Mouse (Mus musculus) ovary, adult 10 weeks (tissue): ENCODE measurements around the gene Ssbp3. TPM values are rescaled to one million over a fixed set of nuclear protein-coding genes. Genes with fewer than 3 reads are reported as not detected.

ENCODE experiments used
- polyA plus RNA-seq: library from polyadenylated mRNA; stranded (reverse); fragments of 350-450 nt; fragmentation: Illumina TruSeq; extraction: RNeasy Lipid Tissue Mini Kit (QIAGEN cat#74804); gene quantifications from one replicate; pipeline ENCODE4 v1.2.3, GENCODE M21; 2014

The Ssbp3 gene
- polyA plus RNA-seq, result 119 TPM

DNA sequence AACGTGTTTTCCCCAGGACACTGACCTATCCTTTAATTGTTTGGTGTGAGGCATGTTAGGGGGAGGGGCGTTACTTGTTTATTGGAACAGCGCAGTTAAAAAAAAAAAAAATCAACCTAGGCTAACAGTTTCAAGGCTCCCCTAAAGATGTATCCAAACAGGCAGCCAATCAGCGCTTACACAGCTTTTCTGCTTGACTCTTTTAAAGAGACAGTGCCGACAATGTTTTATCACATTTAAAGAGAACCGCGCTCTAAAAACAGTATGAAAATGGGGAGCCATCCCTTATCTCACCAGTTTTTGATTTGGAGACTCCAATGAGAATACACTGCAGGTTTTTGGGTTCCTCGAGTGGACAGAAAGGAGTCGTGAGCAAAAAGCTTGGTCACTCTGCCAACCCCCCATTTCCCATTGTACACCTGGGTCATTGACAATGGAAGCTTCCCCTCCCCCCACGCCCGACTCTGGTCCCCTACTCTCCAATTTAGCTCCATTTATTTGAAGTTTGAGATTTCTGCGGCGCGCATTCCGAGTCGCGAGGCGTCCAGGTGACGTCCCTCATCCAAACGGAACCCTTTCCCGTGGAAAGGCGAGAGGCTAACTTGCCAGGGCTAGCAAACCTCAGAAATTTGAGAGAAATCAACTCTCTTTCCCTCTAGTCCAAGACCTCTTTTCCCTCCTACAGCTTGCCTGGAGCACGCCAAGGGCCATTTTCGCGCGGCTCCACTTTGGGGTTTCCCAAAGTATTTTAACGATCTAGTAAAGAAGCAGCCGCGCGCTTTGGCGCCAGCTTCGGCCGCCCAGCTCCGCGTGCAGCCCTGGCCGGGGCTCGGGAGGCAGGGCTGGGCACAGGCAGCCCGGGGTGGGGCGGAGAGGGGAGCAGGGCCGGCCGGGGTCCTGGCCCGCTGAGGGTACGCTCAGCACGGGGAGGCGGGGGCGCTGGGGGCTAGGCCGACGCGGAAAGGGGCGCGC, at the start of gene Ssbp3:
Gene Ssbp3 (plus strand): TSS at position 501 of the 972 bp plus-strand sequence.

GRCm38 (mm10) chr4:107066252-107067124, 156.0 kb downstream of the Ssbp3 start, which contains the start of the genes Mrpl37 and Cyb5rl:
Mrpl37 (minus strand) TSS chr4:107066868.
Cyb5rl (plus strand) TSS chr4:107066988.

GRCm38 (mm10) chr4:107096841-107097373, 186.4 kb downstream of the Ssbp3 start, which contains the start of gene Cdcp2:
Cdcp2 (plus strand) TSS chr4:107096891.

Other genes starting within 250 kb of the Ssbp3 start
- gene Ttc4, start 231.8 kb upstream of the Ssbp3 start, polyA plus RNA-seq, result 29.4 TPM
- not detected for gene Mroh7, start 179.8 kb upstream of the Ssbp3 start, polyA plus RNA-seq
- not detected for gene Fam151a, start 176.8 kb upstream of the Ssbp3 start, polyA plus RNA-seq
- 1.7 TPM for gene Acot11, start 105.7 kb upstream of the Ssbp3 start, polyA plus RNA-seq
- 21.8 TPM for gene Mrpl37, start 156.2 kb downstream of the Ssbp3 start, polyA plus RNA-seq
- 1.5 TPM for gene Cyb5rl, start 156.3 kb downstream of the Ssbp3 start, polyA plus RNA-seq
- gene Cdcp2, start 186.2 kb downstream of the Ssbp3 start, polyA plus RNA-seq, result not detected